Mouse (Mus musculus) bone marrow macrophage, adult 2 months (primary cell): ENCODE data around the gene Ptpn3.

Experiments
- CTCF ChIP-seq: IDR thresholded peaks from 2 replicates; pipeline ENCODE4 v1.5.1; 2012; ENCODE audit warnings: low read depth, mild to moderate bottlenecking, low read length, moderate library complexity
- POLR2A ChIP-seq: IDR thresholded peaks from 2 replicates; pipeline ENCODE4 v1.6.1; 2012; ENCODE audit warnings: mild to moderate bottlenecking, low read depth, low read length, borderline replicate concordance

DNA sequence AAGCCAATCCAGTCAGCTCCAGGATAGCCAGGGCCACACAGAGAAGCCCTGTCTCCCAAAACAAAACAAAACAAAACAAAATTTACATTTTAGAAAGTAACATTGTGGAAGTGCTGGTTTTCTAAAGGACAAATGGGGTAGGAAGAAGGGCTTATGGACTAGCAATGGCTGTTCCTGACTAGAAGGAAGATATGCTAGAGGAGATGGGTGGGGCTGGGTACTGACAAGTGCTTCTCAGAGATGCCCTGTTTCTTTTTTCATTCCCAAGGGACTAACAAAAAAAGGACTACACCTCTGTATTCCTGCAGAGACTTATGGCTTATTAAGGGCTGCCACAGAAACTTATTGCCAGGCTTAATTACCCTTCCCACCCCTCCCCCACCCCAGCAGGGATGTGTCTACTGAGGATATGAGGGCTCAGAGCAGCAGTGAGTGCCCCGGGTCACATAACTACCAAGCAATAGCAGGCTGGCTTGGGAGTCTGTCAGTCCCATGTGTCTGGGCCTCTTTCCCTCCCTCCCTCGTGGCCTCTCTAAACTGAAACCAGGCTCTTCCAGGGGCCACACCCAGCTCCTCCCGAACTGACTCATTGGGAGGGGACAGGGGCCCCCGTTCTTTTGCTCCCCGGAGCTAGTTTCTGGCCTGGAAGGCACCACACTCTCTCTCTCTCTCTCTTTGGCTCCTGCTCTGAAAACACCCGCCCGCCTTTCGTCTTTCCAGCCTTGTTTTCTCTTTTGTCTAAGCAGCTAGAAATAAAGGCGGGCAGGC is 148.4 kb downstream of the Ptpn3 start:
- TF ChIP-seq POLR2A (no peak), CTCF (no peak)
